Mouse (Mus musculus) megakaryocyte, adult 5-6 weeks (primary cell): ENCODE measurements at regions not wholly inside any gene's neighbourhood (a gene's known extent, or its start where the extent isn't known, plus 50 kb on each side); places are given as distances from the start of the nearest gene placed in this dataset.

Source experiments
- ATAC-seq: 2 replicates; pipeline ENCODE4 v1.8.0; 2016; ENCODE audit warnings: mild to moderate bottlenecking, inconsistent platforms; ENCODE audit not compliant: poor library complexity, severe bottlenecking

- no peak for ATAC-seq
Observed at GRCm38 (mm10) chr14:46276926-46277831, 102.0 kb upstream of the Gm15217 start.

GRCm38 (mm10) chr14:46277832-46278611, 101.2 kb upstream of the Gm15217 start:
- no peak for ATAC-seq

- ATAC-seq, result no peak
Observed at GRCm38 (mm10) chr14:46292398-46292797, 86.8 kb upstream of the Gm15217 start.

GRCm38 (mm10) chr14:46296275-46296674, 82.9 kb upstream of the Gm15217 start:
- ATAC-seq, result no peak

- no peak for ATAC-seq
Observed at GRCm38 (mm10) chr14:46300546-46300945, 78.7 kb upstream of the Gm15217 start.

- no peak for ATAC-seq
Observed at GRCm38 (mm10) chr14:46302601-46303000, 76.6 kb upstream of the Gm15217 start.

- ATAC-seq, result no peak
Observed at GRCm38 (mm10) chr14:46305267-46305666, 73.9 kb upstream of the Gm15217 start.

GRCm38 (mm10) chr14:46313064-46313463, 66.2 kb upstream of the Gm15217 start:
- no peak for ATAC-seq

- ATAC-seq, result no peak
Observed at GRCm38 (mm10) chr14:46316521-46316920, 62.7 kb upstream of the Gm15217 start.

GRCm38 (mm10) chr14:46317406-46318045, 61.7 kb upstream of the Gm15217 start:
- ATAC-seq, result no peak

GRCm38 (mm10) chr14:46328064-46328463, 51.1 kb upstream of the Gm15217 start:
- no peak for ATAC-seq
